Mouse (Mus musculus): Measurements from ENCODE around the gene Rdh5. TPM values are rescaled to one million over a fixed set of nuclear protein-coding genes. Genes with fewer than 3 reads are reported as not detected.
A peak's percentile ranks its signal among the peaks of the same experiment; 100 is the strongest.

The Rdh5 gene
- polyA plus RNA-seq, 1 experiment from 2014 or later = 12.7 TPM

DNA sequence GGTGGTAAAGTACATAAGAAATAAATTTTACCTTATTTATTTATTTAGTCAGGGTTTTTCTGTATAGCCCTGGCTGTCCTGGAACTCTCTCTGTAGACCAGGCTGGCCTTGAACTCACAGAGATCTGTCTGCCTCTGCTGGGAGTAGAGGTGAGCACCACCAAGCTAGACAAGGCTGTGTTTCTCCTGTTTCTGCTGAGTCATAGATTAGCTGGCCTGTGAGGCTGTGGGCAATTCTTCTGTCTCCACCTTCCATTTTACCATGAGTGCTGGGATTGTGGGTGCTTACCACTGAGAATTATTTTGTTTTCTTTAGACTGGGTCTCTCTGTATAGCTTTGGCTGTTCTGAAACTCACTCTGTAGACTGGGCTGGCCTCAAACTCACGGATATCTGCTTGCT, 21.3 kb downstream of the Rdh5 start:
- H3K4me1 ChIP-seq = peaks cover 12% of the 10 kb centered on the region
- ATAC-seq (ENCODE audit: insufficient number of reproducible peaks, insufficient read depth, low FRiP score, low TSS enrichment, low read depth) = no peak
- no peak overlapping the region for H3K9ac ChIP-seq
- H3K4me2 ChIP-seq = no peak overlapping the region
- no peak overlapping the region for H3K4me3 ChIP-seq
- H3K36me3 ChIP-seq = no peaks in the 10 kb centered on the region
- WGBS = 80% methylated on average over 1 of the region's 1 CpGs
- H3K27ac ChIP-seq = no peak overlapping the region
- no peaks in the 10 kb centered on the region for H3K9me3 ChIP-seq
- H3K27me3 ChIP-seq = peaks cover 11% of the 10 kb centered on the region

DNA sequence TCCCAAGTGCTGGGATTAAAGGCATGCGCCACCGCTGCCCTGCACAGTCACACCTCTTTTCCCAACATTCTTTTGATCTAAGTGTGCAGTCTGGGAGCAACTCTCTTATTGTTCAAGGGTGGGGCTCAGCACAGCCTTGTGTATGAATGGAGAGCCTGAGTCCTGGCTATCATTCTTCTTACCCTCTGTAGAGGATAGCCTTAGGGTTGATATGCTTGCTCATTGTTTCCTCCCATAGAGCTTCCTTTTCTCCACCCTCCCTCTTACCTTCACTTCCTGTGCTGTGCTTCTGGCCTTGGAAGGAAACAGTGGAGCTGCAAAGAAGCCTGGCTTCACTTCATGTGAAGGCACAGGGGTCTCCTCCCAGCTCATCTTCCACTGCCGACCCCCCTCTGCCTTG, 22.0 kb downstream of the Rdh5 start, which contains the start of gene Cd63:
Gene Cd63 (plus strand): TSS at position 292 of the 400 bp plus-strand sequence.
- no peaks in the 10 kb centered on the region for H3K36me3 ChIP-seq
- H3K9ac ChIP-seq = no peak within 1 kb of the TSS
- H3K4me3 ChIP-seq = no peak within 1 kb of the TSS
- H3K9me3 ChIP-seq = no peaks in the 10 kb centered on the region
- H3K27me3 ChIP-seq = peaks cover 18% of the 10 kb centered on the region
- no peak within 1 kb of the TSS for H3K4me2 ChIP-seq
- H3K4me1 ChIP-seq = peaks cover 19% of the 10 kb centered on the region
- WGBS = 80% methylated on average over 3 of the region's 3 CpGs
- ATAC-seq (ENCODE audit: insufficient number of reproducible peaks, insufficient read depth, low FRiP score, low TSS enrichment, low read depth) = no peak
- H3K27ac ChIP-seq = no peak within 1 kb of the TSS

DNA sequence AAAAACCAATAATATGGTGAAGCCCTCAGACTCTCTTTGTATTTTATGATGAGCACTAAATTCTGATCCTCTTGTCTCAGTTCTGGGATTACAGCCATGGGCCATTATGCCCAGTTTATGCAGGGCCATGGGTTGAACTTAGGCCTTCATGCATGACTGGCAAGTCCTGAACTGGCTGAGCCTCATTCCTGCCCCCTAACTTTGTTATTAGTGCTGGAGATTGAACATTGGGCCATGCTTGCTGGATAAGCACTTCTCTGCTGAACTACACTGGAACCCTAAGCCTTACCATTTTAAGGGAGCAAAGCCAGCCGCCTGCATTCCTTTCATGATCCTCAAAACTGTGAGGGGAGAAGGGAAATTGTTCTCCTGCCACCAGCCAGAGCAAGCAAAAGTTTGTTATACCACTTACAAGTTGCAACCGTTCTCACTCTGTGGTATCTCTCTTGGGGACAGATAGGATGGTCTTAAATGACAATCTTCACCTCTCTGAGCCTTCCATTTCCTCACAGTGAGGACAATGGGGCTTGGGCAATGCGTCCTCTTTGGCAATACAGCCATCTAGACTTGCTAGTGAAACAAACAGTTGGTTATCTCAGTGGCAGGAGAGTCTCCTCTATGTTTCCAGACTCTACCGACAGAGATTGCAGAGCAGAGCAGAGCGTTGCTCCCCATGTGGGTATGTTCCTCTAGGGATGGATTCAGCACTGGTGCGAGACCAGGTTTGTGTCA, 22.8 kb downstream of the Rdh5 start:
- no peak overlapping the region for H3K9ac ChIP-seq
- peaks cover 20% of the 10 kb centered on the region for H3K27me3 ChIP-seq
- no peak overlapping the region for H3K27ac ChIP-seq
- WGBS = 81% methylated on average over 6 of the region's 6 CpGs
- no peak for ATAC-seq (ENCODE audit: insufficient number of reproducible peaks, insufficient read depth, low FRiP score, low TSS enrichment, low read depth)
- no peak overlapping the region for H3K4me3 ChIP-seq
- H3K4me2 ChIP-seq = no peak overlapping the region
- peaks cover 21% of the 10 kb centered on the region for H3K4me1 ChIP-seq
- no peaks in the 10 kb centered on the region for H3K36me3 ChIP-seq
- H3K9me3 ChIP-seq = no peaks in the 10 kb centered on the region

DNA sequence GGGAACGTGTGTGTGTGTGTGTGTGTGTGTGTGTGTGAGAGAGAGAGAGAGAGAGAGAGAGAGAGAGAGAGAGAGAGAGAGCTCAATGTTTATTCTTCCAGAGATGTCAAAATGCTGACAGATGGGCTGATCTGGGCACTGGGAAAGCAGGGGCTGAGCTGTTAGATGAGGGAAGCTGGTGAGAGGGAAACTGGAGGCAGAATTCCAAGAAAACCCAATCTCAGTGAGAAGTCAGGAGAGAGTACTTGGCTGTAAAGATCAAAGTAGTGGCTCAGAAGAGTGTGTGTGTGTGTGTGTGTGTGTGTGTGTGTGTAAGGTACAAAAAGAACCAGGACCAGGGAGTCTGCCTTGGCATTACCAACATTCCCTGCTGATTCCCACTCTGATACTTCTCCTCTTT, 25.2 kb downstream of the Rdh5 start:
- no peak overlapping the region for H3K27ac ChIP-seq
- H3K4me2 ChIP-seq = no peak overlapping the region
- peaks cover 20% of the 10 kb centered on the region for H3K27me3 ChIP-seq
- H3K9me3 ChIP-seq = no peaks in the 10 kb centered on the region
- no peak for ATAC-seq (ENCODE audit: insufficient number of reproducible peaks, insufficient read depth, low FRiP score, low TSS enrichment, low read depth)
- H3K9ac ChIP-seq = no peak overlapping the region
- no peak overlapping the region for H3K4me3 ChIP-seq
- peaks cover 26% of the 10 kb centered on the region for H3K4me1 ChIP-seq
- no peaks in the 10 kb centered on the region for H3K36me3 ChIP-seq
- 13% methylated on average over 1 of the region's 1 CpGs for WGBS

DNA sequence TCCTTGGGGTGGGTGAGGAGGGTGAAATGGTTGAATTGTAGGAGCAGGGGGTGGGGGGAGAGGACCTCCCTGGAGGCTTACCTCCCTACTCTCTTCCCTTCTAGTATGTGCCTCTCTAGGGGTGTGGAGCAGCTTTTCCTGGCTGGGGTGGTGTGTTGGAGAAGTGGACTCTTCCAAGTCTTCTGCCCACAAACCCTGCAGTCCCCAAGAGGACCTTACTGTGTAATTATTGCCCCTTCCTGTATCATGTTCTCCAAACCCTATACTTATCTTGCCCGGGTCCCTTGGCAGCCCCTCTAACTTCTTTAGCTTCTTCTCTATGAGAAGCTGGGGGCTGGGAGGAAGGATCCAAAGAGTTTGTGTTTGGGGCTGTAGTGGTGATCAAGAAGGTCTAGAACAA, 25.9 kb downstream of the Rdh5 start:
- no peak overlapping the region for H3K4me3 ChIP-seq
- H3K27me3 ChIP-seq = peaks cover 20% of the 10 kb centered on the region
- peaks cover 29% of the 10 kb centered on the region for H3K4me1 ChIP-seq
- 0 out of 2 replicates have a peak overlapping the region, but pooled peaks have one; percentile 52 for H3K9ac ChIP-seq
- 0 out of 2 replicates have a peak, but pooled peaks have one; percentile 7 for ATAC-seq (ENCODE audit: insufficient number of reproducible peaks, insufficient read depth, low FRiP score, low TSS enrichment, low read depth)
- peak overlapping the region; percentile 12; the same call in 1 of the 2 replicates for H3K27ac ChIP-seq
- WGBS = 19% methylated on average over 1 of the region's 1 CpGs
- no peaks in the 10 kb centered on the region for H3K9me3 ChIP-seq
- no peaks in the 10 kb centered on the region for H3K36me3 ChIP-seq
- peak overlapping the region; percentile 50 for H3K4me2 ChIP-seq

DNA sequence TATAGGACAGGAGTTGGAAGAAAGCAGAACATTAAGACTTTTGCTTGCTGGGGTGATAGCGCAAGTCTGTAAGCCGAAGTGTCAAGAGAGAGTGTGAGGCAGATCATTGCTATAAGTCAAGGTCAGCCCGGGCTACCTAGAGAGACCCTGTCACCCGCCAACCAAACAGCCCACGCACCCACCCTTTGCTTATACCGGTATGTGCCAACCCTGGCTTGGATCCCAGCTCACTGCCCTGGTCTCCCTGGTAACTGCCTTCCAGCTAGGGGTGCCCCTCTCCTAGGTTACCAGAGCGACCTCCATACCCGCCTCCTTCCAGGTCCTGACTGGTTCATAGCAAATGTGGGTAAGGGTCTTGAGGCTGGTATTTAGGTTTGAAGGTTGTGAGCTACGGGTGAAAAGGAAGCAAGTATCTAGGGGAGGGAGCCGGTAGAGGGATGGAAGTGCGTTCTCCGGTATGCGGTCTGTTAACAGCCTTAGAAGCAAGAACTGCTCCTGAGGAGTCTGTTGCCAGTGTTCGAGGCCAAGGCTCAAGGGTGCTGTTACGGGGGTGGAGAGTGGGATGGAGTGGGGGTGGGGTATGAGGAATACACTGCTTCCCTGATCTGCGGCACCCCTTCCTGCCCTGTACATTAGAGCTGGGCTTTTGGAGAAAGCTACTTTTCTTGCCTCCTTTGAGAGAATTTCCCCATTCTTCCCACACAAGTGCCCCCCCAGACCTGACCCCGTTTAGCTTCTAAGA, 26.6 kb downstream of the Rdh5 start:
- H3K9ac ChIP-seq = peak overlapping the region; percentile 52
- no peaks in the 10 kb centered on the region for H3K36me3 ChIP-seq
- H3K4me1 ChIP-seq = peaks cover 29% of the 10 kb centered on the region
- no peak; the same call in 1 of the 2 replicates for ATAC-seq (ENCODE audit: insufficient number of reproducible peaks, insufficient read depth, low FRiP score, low TSS enrichment, low read depth)
- 3% methylated on average over 17 of the region's 17 CpGs for WGBS
- H3K9me3 ChIP-seq = no peaks in the 10 kb centered on the region
- peak overlapping the region; percentile 50 for H3K4me2 ChIP-seq
- peak overlapping the region; percentile 12; the same call in 1 of the 2 replicates for H3K27ac ChIP-seq
- H3K4me3 ChIP-seq = peak overlapping the region; percentile 20
- peaks cover 20% of the 10 kb centered on the region for H3K27me3 ChIP-seq

DNA sequence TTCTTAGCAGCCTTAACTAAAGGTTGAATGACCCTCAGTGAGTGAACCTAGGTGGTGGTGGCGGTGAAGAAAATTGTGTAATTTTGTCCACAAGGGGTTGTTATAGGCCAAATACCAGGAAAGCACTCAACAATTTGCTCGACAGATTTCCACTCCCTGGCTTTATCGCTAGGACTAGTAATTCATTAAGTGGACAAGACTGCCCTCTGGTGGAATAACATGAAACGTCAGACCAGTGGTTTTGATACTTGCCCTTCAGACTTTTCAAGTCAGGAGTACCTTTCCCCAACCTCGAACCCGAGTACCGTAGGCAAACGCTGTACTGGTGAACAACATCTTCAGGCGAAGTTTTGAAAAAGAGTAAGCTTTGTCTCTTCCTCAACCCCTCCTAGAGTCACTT, 27.3 kb downstream of the Rdh5 start:
- Histone ChIP-seq H3K9me3 (no peaks in the 10 kb centered on the region), H3K36me3 (no peaks in the 10 kb centered on the region), H3K9ac (0 out of 2 replicates have a peak overlapping the region, but pooled peaks have one; percentile 52), H3K4me1 (peaks cover 32% of the 10 kb centered on the region), H3K4me3 (peak overlapping the region; percentile 20), H3K27ac (peak overlapping the region; percentile 12; the same call in 1 of the 2 replicates), H3K4me2 (peak overlapping the region; percentile 50), H3K27me3 (peaks cover 20% of the 10 kb centered on the region)
- no peak for ATAC-seq (ENCODE audit: insufficient number of reproducible peaks, insufficient read depth, low FRiP score, low TSS enrichment, low read depth)
- under 1% methylated on average over 9 of the region's 9 CpGs for WGBS

DNA sequence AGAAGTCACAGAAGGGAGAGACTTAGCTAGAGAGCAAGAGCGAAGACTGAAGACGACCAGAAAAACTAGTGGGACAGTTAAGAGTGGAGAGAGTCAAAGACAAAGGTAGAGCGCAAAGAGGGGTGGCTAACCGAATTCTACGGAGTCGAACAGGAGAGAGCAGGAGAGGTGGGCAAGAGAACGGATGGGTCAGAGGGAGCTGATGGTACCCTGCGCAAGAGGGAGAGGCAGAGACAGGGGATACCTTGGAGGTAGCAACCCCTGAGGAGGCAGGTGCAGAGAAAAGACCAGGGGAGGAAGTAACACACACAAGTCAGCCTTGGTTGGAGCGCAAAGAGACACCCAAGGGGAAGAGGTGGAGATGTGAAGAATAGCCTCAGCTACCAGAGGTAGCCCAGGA, 30.4 kb downstream of the Rdh5 start:
- no peak for ATAC-seq (ENCODE audit: insufficient number of reproducible peaks, insufficient read depth, low FRiP score, low TSS enrichment, low read depth)
- H3K4me2 ChIP-seq = peak overlapping the region; percentile 77
- WGBS = 3% methylated on average over 9 of the region's 9 CpGs
- H3K27me3 ChIP-seq = peaks cover 17% of the 10 kb centered on the region
- H3K4me3 ChIP-seq = peak overlapping the region; percentile 80
- peak overlapping the region; percentile 93 for H3K27ac ChIP-seq
- peak overlapping the region; percentile 86 for H3K9ac ChIP-seq
- H3K36me3 ChIP-seq = peaks cover 5% of the 10 kb centered on the region; the same call in 1 of the 2 replicates
- no peaks in the 10 kb centered on the region for H3K9me3 ChIP-seq
- peaks cover 49% of the 10 kb centered on the region for H3K4me1 ChIP-seq

DNA sequence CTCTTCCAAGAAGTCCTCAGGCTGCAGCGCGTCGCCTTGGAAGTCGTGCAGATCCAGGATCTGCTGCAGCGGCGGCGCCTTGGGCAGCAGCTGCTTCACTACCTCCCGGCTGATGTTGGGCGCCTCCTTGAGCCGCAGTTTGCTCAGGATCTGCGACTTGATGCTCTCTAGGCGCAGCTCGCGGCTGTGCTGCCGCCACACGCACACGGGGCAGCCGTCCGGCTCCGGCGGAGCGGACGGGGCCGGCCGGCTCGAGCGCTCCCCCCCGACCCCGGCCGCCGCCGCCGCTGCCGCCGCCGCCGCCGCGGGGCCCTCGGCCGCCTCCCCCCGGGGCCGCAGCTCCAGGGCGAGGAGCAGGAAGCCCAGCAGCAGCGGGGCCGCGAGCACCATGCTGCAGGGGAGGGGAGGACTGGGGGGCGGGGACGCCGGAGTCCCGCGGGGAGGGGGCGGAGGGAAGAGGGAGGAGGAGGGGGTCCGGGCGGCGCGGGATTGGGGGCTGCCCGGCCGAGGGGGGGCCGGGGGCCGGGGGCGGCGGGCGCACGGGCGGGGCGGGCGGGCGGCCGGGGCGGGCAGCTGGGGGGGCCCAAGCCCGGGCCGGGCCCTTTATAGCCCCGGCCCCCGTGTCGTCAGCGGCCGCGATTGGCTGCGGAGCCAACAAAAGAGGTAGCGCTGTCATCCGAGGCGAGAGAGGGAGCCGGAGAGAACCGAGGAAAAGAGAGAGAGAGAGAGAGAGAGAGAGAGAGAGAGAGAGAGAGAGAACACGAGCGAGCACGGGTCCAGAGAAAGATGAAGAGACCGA, 31.2 kb downstream of the Rdh5 start, which contains the start of gene Gdf11:
Gene Gdf11 (minus strand): TSS at position 423 of the 799 bp plus-strand sequence.
- peaks cover 45% of the 10 kb centered on the region for H3K4me1 ChIP-seq
- peak; percentile 83 for ATAC-seq (ENCODE audit: insufficient number of reproducible peaks, insufficient read depth, low FRiP score, low TSS enrichment, low read depth)
- peaks cover 12% of the 10 kb centered on the region for H3K36me3 ChIP-seq
- H3K27me3 ChIP-seq = peaks cover 10% of the 10 kb centered on the region
- H3K9me3 ChIP-seq = no peaks in the 10 kb centered on the region
- peak within 1 kb of the TSS; percentile 93 for H3K27ac ChIP-seq
- peak within 1 kb of the TSS; percentile 77 for H3K4me2 ChIP-seq
- peak within 1 kb of the TSS; percentile 86 for H3K9ac ChIP-seq
- H3K4me3 ChIP-seq = peak within 1 kb of the TSS; percentile 80
- WGBS = under 1% methylated on average over 45 of the region's 89 CpGs

DNA sequence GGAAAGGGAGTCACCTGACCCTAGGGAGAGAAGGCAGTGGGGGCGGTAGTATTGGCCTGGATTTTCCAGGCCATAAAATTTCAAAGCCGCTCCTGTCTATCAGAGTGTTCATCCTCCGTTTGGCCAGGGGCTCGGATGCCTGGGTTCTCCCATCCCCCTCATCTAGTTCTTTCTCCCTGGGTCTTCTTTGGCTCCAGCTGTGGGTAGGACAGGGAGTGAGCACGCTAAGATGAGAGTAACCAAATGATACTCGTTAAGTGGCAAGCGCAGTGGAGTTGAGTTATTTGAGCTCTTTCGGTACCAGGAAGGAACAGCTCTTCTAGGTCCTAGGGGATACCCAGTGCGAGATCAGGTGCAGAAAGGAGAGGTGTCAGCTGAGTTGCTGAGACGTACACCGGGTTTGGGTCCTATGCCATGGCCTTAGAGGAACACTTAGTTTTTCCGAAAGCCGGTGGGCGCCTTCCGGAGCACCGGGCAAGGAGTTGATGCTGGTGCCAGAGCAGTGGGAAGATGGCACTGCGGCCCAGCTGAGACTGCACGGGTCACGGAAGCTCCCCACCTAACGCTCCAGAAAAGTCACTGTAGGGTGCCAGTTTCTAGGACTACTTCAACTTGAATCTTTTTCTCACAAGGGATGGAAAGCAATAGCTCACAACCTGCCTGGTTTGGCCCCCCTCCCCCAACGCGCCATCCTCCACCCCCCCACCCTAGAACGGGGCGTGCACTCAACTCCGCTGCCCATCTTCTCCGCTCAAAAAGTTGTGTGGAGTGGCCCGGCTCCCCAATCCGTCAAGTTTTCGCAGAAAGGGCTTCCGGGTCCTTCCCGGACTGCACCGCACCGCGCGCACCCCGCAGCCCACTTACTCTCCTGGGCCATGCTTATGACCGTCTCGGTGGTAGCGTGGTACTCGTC, 32.0 kb downstream of the Rdh5 start:
- Histone ChIP-seq H3K4me2 (peak overlapping the region; percentile 77), H3K9me3 (no peaks in the 10 kb centered on the region), H3K27ac (peak overlapping the region; percentile 93), H3K4me3 (peak overlapping the region; percentile 80), H3K27me3 (peaks cover 1% of the 10 kb centered on the region; the same call in 1 of the 2 replicates), H3K9ac (peak overlapping the region; percentile 86), H3K4me1 (peaks cover 37% of the 10 kb centered on the region), H3K36me3 (peaks cover 21% of the 10 kb centered on the region)
- WGBS = under 1% methylated on average over 40 of the region's 40 CpGs
- no peak; the same call in 1 of the 2 replicates for ATAC-seq (ENCODE audit: insufficient number of reproducible peaks, insufficient read depth, low FRiP score, low TSS enrichment, low read depth)
